Mouse (Mus musculus) cerebellum, postnatal 36 days (tissue): ENCODE measurements at regions not wholly inside any gene's neighbourhood (a gene's known extent, or its start where the extent isn't known, plus 50 kb on each side); places are given as distances from the start of the nearest gene placed in this dataset.
A peak's percentile ranks its signal among the peaks of the same experiment; 100 is the strongest.

ENCODE experiments used
- DNase-seq, 2 experiments: peaks; one replicate each; pipeline ENCODE4 v3.0.0; 2021 to 2022; ENCODE audit warnings: mixed read lengths in 2 of 2

DNA sequence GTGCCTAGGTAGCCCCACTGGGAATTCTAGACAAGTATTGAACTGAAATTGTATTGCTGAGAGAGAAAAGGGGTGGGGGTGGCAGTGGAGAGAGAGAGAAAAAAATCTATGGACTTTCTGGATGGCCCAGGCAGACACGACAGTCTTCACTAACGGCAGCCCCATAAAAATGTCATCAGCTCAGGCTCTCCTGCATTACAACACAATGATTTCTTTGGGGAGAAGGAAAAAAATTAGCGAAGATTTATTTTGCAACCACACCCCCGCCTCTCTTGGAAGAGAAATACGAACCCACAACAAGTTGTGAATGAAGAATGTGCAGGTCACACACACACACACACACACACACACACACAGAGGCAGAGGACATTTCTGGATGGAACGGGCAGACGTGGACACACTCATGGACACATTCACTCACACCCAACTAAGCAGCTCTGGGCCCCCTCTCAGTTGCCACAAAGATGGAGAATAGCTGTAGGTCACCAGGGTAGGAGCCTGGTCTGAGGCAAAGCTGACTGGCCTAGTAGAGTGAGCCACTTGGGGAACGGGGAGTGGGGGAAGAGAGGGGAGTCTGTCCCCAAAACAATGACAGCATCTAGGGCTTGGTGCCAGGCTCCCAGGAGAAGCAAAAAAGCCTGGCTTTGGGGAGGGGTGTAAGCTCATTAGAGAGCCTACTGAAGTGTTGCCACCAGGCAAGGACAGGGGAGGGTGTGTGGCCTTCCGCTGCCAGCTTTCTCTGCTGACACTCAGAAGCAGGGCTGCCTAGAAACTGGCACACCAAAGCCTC lies 201.0 kb downstream of the Sox9 start:
- no peak for DNase-seq

- no peak for DNase-seq
These were observed 204.1 kb downstream of the Sox9 start for GRCm38 (mm10) chr11:112986029-112986573.

- DNase-seq, result no peak
These were observed 205.8 kb downstream of the Sox9 start for GRCm38 (mm10) chr11:112987782-112988181.

DNA sequence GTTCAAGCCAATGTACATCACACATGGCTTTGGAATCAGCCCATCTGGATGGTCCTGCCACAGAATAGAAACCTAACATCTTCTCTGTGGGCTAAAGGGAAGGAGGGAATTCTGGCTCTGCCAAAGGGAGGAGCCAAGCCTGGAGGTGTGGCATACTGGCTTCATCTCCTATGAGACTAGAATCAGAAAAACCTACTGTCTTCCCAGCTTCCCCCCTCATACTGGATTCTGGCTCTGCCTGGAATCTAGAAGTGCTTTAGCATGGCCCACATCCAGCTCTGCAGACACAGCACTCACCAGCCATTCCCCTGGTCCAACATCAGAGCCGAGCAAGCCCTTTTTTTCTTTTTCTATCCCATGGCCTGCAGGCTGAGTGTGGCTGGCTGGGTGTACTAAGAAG lies 206.9 kb downstream of the Sox9 start:
- no peak for DNase-seq

DNA sequence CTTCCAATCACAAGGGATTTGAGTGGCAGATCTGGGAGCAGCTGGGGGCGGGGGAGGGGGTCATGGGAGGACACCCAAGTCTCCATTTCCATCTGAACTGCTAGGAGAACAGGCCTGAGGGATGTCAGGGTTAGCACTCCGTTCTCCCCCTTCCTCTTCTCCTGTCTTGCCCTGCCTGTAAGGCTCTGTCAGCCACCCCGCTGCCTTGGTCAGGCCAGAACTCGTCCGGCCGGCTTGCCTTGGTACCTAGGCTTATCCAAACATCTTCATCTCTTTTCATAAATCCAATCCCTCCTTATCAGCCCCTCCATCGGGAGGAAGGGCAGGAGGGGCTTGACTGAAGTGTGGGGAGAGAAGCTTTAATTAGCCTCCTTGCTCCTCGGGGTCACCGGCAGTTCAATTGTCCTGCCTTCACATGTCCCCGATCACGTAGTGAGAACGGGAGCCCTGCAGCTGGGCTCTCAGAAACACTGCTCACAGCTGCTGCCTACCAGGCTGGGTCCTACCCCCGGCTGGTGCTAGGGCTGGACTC lies 208.0 kb downstream of the Sox9 start:
- no peak for DNase-seq

DNA sequence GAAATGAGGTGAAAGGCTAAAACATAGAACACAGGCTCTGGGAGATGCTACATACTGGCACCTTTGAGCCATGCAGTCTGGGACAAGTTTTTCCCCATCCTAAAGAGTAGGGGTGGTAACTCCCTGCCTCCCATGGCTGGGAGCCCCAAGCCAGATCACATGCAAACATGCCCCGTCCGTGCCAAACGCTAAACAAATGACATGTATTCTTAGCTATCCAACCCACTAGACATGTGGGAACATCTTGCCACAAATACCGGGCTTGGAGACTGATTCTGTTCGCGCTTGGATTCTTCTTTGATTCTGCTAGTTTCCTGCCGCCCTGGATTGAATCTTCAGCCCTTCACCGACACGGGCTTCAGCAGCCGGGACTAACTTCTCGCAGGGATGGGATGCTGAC lies 208.7 kb downstream of the Sox9 start:
- no peak for DNase-seq

- DNase-seq, result no peak
These were observed 209.8 kb downstream of the Sox9 start for GRCm38 (mm10) chr11:112991862-112992261.

- no peak for DNase-seq
These were observed 217.0 kb downstream of the Sox9 start for GRCm38 (mm10) chr11:112998777-112999583.

GRCm38 (mm10) chr11:113001071-113001470 lies 219.0 kb downstream of the Sox9 start:
- DNase-seq, result no peak

- no peak for DNase-seq
These were observed 223.9 kb downstream of the Sox9 start for GRCm38 (mm10) chr11:113005895-113006294.

- peak; percentile 12 to 20 for DNase-seq
These were observed 226.5 kb downstream of the Sox9 start for GRCm38 (mm10) chr11:113008521-113008920.

GRCm38 (mm10) chr11:113009376-113009775 lies 227.4 kb downstream of the Sox9 start:
- no peak for DNase-seq

DNA sequence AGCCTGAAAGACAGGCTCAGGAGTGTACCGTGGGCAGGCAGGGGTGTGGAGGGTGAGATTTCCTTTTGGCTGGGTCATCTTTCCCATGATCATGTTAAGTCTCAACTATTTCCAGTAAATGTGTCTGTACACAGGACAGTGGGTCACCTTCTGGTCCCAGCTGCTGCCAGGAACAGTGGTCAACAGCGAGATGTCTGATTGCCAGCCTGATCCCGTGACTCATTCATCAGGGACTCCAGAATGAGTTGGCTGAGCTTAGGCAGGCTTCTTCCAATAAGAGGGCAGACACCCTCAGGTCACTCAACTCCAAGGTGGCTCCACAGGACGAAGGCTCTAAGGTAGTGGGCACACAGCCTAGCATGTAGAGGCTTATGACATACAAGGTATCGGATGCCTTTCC lies 228.9 kb downstream of the Sox9 start:
- DNase-seq, result no peak

GRCm38 (mm10) chr11:113014186-113015010 lies 232.4 kb downstream of the Sox9 start:
- no peak for DNase-seq

- DNase-seq, result no peak
These were observed 233.8 kb downstream of the Sox9 start for GRCm38 (mm10) chr11:113015686-113016304.

DNA sequence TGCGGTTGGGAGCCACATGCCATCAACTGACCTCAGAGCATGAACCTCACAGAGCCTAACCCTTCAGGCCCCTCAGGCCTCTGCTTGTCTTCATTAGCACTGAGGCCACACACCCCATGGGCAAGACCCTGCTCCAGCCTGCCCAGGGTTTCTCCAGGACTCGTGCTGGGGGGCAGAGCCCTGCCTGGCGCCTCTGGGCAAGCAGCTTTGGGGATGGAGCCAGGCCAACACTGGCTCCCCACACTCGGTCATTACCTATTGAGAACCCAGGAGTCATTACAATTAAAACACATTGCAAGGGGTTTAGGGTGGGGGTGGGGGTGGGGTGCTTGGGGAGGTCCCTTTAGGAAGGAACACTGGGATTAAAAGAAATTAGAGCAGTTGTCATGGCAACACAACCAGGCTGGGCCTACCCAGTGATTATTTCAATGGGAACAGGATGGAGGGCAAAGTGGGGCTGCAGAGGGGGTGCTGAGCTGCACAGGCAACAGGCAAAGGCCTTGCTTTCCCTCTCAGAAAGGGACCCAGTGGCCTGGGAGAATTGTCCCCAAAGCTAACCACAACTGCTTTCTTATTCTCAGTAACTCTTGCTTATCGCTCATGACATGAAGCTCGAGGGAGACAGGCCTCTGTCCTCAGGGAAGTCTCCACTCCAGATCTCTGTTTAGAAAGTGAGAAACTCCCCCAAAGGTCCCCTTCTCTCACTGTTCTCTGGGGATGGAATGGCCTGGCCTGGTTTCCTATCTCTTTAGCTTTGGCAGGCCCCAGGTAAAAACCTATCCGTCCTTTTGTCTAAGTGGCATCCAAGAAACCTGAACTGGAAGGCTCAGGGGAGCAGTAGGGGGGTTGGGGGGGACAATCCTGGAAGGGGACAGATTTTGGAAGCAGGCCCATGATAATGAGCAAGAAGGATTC lies 235.0 kb downstream of the Sox9 start:
- no peak for DNase-seq

- DNase-seq, result no peak
These were observed 239.5 kb downstream of the Sox9 start for GRCm38 (mm10) chr11:113021533-113021932.

DNA sequence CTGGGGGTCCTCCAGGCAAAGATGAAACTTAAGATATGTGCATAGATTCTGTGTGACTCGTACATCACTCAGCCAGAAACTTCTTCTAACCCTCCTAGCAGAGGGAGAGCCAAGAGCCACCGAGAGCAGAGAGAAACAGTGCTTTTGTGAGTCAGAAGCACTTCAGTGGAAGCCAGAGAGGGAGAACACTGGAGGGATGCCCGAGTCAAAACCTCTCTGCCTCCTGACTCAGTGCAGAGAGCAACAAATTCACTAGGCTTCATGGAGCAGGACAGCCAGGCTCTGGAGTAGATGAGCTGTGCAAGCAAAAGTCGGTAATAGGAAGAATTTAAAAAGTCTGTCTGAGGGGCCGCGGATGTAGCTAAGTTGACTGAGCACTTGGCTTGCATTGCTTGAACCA lies 245.0 kb downstream of the Sox9 start:
- DNase-seq, result no peak

- DNase-seq, result no peak
These were observed 246.4 kb downstream of the Sox9 start for GRCm38 (mm10) chr11:113028235-113028919.

DNA sequence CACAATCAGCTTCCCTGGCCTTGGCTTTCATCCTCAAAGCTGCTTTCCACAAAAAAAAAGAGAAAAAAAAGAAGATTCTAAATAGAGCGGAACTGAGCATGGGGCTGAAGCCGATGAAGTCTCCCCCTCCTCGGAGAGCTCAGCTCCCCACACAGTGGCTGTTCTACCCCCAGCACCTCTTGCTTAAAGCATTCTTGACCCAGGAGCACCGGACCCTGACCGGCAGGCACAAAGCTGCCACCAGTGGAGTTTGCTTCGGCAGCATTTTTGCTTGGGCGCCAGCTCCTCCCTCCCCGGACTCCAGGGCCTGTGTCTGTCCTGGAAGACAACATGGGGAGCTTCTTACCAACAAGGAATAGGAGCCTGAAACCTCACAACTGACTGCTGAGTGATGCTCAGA lies 249.4 kb downstream of the Sox9 start:
- DNase-seq, result no peak
